Mouse (Mus musculus) ES-E14 (cell line): ENCODE measurements around the gene Birc6. TPM values are rescaled to one million over a fixed set of nuclear protein-coding genes. Genes with fewer than 3 reads are reported as not detected.

Experiments
- DNase-seq: peaks from one replicate; pipeline ENCODE4 v3.0.0-alpha.2; 2013; ENCODE audit warnings: low read depth, low spot score
- H3K27ac ChIP-seq: 2 replicates; pipeline ENCODE4 v1.5.1; 2012; ENCODE audit warnings: low read depth, mild to moderate bottlenecking, low read length, moderate library complexity, mixed read lengths; ENCODE audit not compliant: poor library complexity, insufficient read depth, severe bottlenecking
- H3K36me3 ChIP-seq: 2 replicates; pipeline ENCODE4 v1.6.1; 2012; ENCODE audit warnings: mild to moderate bottlenecking, low read length, moderate library complexity, mixed read lengths; ENCODE audit not compliant: control insufficient read depth, poor library complexity, insufficient read depth, severe bottlenecking
- H3K4me1 ChIP-seq, 2 experiments: fragments of 150-350 bp in 1 of 2; sonication (generic) in 1 of 2; 2 replicates each; pipeline ENCODE4 v1.6.1; 2012; ENCODE audit warnings: low read length in 2 of 2, mild to moderate bottlenecking in 1 of 2, mixed read lengths in 1 of 2; ENCODE audit not compliant: control insufficient read depth in 2 of 2, insufficient read depth in 2 of 2, poor library complexity in 1 of 2
- H3K4me3 ChIP-seq, 2 experiments: fragments of 150-350 bp in 1 of 2; sonication (generic) in 1 of 2; 2 replicates each; pipeline ENCODE4 v1.5.1; 2012; ENCODE audit warnings: low read length in 2 of 2, low read depth in 1 of 2, mild to moderate bottlenecking in 1 of 2, mixed read lengths in 1 of 2; ENCODE audit not compliant: insufficient read depth in 1 of 2, poor library complexity in 1 of 2, severe bottlenecking in 1 of 2
- H3K9ac ChIP-seq: 2 replicates; pipeline ENCODE4 v1.6.1; 2012; ENCODE audit warnings: low read depth, mild to moderate bottlenecking, low read length, mixed read lengths; ENCODE audit not compliant: poor library complexity, insufficient read depth, severe bottlenecking
- H3K9me3 ChIP-seq: fragments of 150-350 bp; sonication (generic); 2 replicates; pipeline ENCODE4 v1.6.1; 2012; ENCODE audit warnings: low read depth, mild to moderate bottlenecking, low read length; ENCODE audit not compliant: control insufficient read depth, insufficient read depth
- CHD2 ChIP-seq: IDR thresholded peaks from 2 replicates; pipeline ENCODE4 v1.6.1; 2014; ENCODE audit warnings: mild to moderate bottlenecking, low read depth, low read length, inconsistent platforms
- HCFC1 ChIP-seq: IDR thresholded peaks from 2 replicates; pipeline ENCODE4 v1.6.1; 2012; ENCODE audit warnings: low read length, inconsistent platforms, borderline replicate concordance; ENCODE audit not compliant: insufficient read depth
- MAFK ChIP-seq: IDR thresholded peaks from 2 replicates; pipeline ENCODE4 v1.6.1; 2014; ENCODE audit warnings: mild to moderate bottlenecking, low read depth, low read length, inconsistent platforms; ENCODE audit not compliant: insufficient read depth
- ZC3H11A ChIP-seq: IDR thresholded peaks from 2 replicates; pipeline ENCODE4 v1.6.1; 2012; ENCODE audit warnings: low read depth, mild to moderate bottlenecking, inconsistent platforms, low read length, borderline replicate concordance
- ZNF384 ChIP-seq: IDR thresholded peaks from 2 replicates; pipeline ENCODE4 v1.6.1; 2012; ENCODE audit warnings: low read depth, low read length, inconsistent platforms
- in situ Hi-C, 2 experiments: fragments of 600-800 bp; cut with MboI; formaldehyde crosslinking; loops; one replicate each; pipeline ENCODE4 v1.15.1; 2025; ENCODE audit warnings: low sequenced_read_pairs in 2 of 2, inconsistent platforms in 1 of 2; ENCODE audit not compliant: unreplicated experiment in 2 of 2
- total RNA-seq: library from RNA; depleted of rRNA; stranded (reverse); fragments of 300-350 nt; gene quantifications from 2 replicates; pipeline ENCODE4 v1.2.3, GENCODE M21; 2012

Birc6 gene
- total RNA-seq, 1 experiment: 122 TPM

- Histone ChIP-seq H3K4me3 (no peak overlapping the region), H3K36me3 (peaks cover 2% of the 10 kb centered on the region; the same call in 1 of the 2 replicates), H3K27ac (no peak overlapping the region), H3K4me1 (no peaks in the 10 kb centered on the region), H3K9me3 (no peaks in the 10 kb centered on the region), H3K9ac (no peak overlapping the region)
- TF ChIP-seq HCFC1: no peak
- no peak for TF ChIP-seq ZC3H11A
- no peak for TF ChIP-seq CHD2
- no peak for TF ChIP-seq MAFK
- TF ChIP-seq ZNF384: no peak
- in situ Hi-C loops: no loop called here
- DNase-seq: no peak
These were observed 26.0 kb downstream of the Birc6 start for GRCm38 (mm10) chr17:74554118-74554517.

GRCm38 (mm10) chr17:74559891-74560290, 31.8 kb downstream of the Birc6 start:
- peak overlapping the region; percentile 12; the same call in 1 of the 2 replicates for H3K27ac ChIP-seq
- peaks cover 2% of the 10 kb centered on the region for H3K36me3 ChIP-seq
- no peak overlapping the region for H3K4me3 ChIP-seq
- in situ Hi-C loops: no loop called here
- no peaks in the 10 kb centered on the region for H3K9me3 ChIP-seq
- H3K9ac ChIP-seq: no peak overlapping the region
- no peak for TF ChIP-seq ZC3H11A
- no peak for TF ChIP-seq MAFK
- no peak for TF ChIP-seq CHD2
- no peak for DNase-seq
- peaks cover 0 to 2% of the 10 kb centered on the region in 2 experiments; a peak in 1 of 4 replicates for H3K4me1 ChIP-seq

- Histone ChIP-seq H3K9ac (no peak overlapping the region), H3K27ac (no peak overlapping the region), H3K9me3 (no peaks in the 10 kb centered on the region), H3K4me1 (peaks cover 0 to 2% of the 10 kb centered on the region in 2 experiments; a peak in 1 of 4 replicates), H3K4me3 (no peak overlapping the region), H3K36me3 (peaks cover 5% of the 10 kb centered on the region; the same call in 1 of the 2 replicates)
- TF ChIP-seq ZC3H11A (no peak), ZNF384 (no peak), HCFC1 (no peak), MAFK (no peak), CHD2 (no peak)
- no peak for DNase-seq
- in situ Hi-C loops: no loop called here
These were observed 36.1 kb downstream of the Birc6 start for GRCm38 (mm10) chr17:74564151-74564550.

- no peak overlapping the region for H3K9ac ChIP-seq
- peak; percentile 49; the same call in 1 of the 2 replicates for TF ChIP-seq MAFK
- no peak for TF ChIP-seq ZC3H11A
- H3K36me3 ChIP-seq: peaks cover 4% of the 10 kb centered on the region; the same call in 1 of the 2 replicates
- H3K4me3 ChIP-seq: no peak overlapping the region
- no peaks in the 10 kb centered on the region for H3K9me3 ChIP-seq
- in situ Hi-C loops: no loop called here
- no peaks in the 10 kb centered on the region for H3K4me1 ChIP-seq
- H3K27ac ChIP-seq: no peak overlapping the region
- no peak for DNase-seq
These were observed 41.1 kb downstream of the Birc6 start for GRCm38 (mm10) chr17:74569219-74569618.

GRCm38 (mm10) chr17:74570585-74570984, 42.5 kb downstream of the Birc6 start:
- Histone ChIP-seq H3K36me3 (peaks cover 4% of the 10 kb centered on the region; the same call in 1 of the 2 replicates), H3K9ac (no peak overlapping the region), H3K27ac (no peak overlapping the region), H3K4me1 (no peaks in the 10 kb centered on the region), H3K9me3 (no peaks in the 10 kb centered on the region), H3K4me3 (no peak overlapping the region)
- no peak for TF ChIP-seq ZC3H11A
- no peak for TF ChIP-seq ZNF384
- no peak for TF ChIP-seq MAFK
- in situ Hi-C loops: no loop called here
- DNase-seq: no peak
